Mouse (Mus musculus): ENCODE measurements around the gene Vps16.

Gene Vps16

GRCm38 (mm10) chr2:130424126-130424853 is at the start of gene Vps16, which contains the start of gene Pced1a:
Vps16 (plus strand) TSS chr2:130424339.
Pced1a (minus strand) TSS chr2:130424701.
- in situ Hi-C loops (cut with MboI), result no loop called here

- in situ Hi-C loops (cut with MboI), result no loop called here
These were observed 49.2 kb upstream of the Vps16 start for GRCm38 (mm10) chr2:130374951-130375350.

DNA sequence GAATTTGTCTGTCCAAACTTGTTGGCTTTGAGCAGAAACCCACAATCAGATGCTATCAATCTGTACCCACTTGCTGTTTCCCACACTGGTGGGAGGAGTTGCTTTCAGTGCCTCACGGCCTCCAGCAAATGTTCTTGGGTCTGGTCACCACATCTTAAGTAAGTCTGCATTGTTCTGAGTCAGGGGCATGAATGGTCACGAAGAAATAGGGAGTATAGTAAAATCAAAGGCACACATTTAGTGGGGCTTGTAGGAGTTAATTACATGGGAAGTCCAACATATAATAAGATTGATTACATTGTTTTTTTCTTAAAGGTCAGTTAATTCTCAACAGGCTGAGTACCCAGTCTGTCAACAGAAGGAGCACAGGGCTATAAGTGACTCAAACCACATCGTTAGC is 40.9 kb upstream of the Vps16 start:
- in situ Hi-C loops (cut with MboI), result no loop called here

DNA sequence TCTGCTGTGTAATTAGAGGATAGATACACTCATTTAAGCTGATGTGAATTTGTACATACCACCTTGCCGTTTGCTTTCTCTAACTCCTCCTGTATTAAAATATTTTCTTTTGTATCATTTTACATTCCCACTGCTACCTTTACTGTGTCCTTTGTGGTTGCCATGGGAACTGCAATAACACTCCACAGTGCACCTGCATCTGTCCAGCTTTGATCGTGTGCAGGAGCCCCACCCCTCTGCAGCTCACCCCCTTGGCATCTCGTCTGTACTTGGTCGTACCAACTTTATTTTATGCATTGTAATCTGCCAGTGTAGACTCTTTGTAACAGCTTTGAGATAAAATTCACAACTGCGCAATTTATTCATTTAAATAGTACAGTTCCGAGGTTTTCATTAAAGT is 40.2 kb upstream of the Vps16 start:
- in situ Hi-C loops (cut with MboI), result no loop called here

GRCm38 (mm10) chr2:130386212-130386611 is 37.9 kb upstream of the Vps16 start:
- in situ Hi-C loops (cut with MboI), result no loop called here

GRCm38 (mm10) chr2:130388796-130389195 is 35.3 kb upstream of the Vps16 start:
- in situ Hi-C loops (cut with MboI), result no loop called here

DNA sequence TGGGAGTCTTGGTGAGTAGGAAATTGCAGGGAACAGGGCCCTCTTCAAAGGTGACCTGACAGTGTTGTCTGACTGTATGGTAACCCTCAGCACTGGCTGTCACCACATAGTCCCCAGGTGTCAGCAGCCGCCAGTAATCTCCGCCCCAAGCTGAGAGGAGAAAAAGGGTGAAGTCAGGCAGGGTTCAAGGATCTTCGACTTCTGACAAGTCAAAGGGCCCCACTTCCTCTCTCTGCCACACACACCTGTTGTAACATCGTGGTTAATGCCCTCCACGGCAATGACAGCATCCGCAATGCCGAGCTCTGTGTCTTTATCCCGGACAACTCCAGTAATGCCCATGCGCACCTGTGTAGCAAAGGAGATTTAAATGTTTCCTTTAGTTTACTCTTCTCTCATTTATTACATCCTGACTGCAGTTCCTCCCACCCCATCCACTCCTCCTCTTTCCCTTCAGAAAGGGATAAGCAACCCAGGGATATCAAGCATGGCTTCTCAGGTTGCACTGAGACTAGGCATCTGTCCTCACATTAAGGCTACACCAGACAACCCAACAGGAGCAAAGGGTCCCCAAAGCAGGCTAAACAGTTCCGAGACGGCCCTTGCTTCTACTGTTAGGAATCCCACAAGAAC is 33.0 kb upstream of the Vps16 start:
- in situ Hi-C loops (cut with MboI), result no loop called here

DNA sequence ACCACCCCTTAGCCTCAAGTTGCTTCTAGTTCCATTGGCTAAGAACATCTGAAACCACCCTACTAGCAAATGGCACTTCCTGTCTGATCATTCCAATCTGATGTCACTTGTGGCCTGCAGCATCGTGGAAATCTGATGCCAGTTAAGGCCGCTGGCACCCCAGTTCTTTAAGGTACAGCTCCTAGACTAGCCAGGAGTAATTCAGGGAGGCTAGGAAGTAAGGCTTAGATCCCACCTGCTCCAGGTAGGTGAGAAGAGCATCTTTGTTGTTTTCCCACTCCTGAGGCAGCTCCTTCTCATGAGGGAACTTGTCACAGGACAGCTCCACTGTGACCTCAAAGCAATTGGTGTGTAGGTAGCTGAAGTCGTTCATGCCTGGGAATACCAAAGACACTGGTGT is 31.3 kb upstream of the Vps16 start:
- in situ Hi-C loops (cut with MboI), result no loop called here

GRCm38 (mm10) chr2:130395696-130396095 is 28.4 kb upstream of the Vps16 start:
- in situ Hi-C loops (cut with MboI), result no loop called here

DNA sequence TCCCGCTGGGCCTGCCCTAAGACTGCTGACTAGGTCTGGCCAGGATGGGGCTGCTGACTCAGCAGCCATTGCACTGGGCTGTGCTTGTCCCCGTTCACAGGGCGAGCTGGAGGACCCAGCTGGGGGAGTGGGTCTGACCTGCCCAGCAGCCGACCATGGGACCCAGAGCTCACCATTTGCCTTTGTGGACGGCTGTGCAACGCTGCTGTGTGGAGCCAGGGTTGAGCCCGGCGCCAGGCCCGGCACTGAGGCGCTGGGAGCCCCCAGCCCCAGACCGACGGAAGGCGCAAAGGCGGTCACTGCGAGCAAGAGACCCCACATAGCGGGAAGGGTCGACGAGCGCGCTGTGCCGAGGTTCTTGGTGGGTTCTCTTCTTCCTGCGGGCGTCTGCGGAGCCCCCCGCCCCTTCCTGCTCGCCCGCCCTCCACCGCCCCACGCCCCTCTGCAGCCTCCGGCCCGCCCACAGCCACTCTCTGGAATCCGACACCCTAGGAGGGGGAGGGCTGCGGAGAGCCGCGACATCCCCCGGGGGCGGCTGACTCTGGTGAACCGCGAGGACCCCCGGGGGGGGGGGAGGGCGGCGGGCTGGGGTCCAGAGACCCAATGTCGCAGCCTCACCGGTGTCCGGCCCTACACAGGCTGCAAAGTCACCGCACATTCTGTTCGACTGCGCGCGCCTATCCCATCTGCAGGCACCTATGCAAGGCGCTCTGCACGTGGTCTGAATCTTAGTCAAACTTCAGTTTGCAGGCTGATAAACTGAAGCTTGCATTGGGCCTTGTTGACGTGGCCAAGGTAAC is 26.8 kb upstream of the Vps16 start, which contains the start of gene Cpxm1:
Gene Cpxm1, minus strand, starts transcription at position 389 of the 800 bp plus-strand sequence.
- in situ Hi-C loops (cut with MboI), result no loop called here

DNA sequence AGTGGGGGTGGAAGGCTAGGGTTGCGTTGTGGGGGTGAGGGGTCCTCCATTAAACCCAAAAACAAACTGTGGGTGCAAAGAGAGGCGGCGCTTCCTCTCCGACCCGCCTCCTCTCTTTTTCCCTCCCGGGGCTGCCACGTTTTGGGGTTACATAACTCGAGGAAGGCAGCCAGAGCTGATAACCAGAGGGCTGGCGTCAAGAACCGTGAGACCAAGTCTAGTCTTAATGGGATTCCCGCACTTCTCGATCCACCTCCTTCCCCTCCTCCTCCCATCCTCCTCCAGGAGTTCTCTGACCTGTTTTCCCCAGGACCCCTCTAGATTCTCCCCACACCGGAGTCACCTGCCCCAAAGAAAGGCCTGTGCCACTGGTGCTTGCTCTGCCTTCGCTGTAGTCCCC is 26.0 kb upstream of the Vps16 start:
- in situ Hi-C loops (cut with MboI), result no loop called here

DNA sequence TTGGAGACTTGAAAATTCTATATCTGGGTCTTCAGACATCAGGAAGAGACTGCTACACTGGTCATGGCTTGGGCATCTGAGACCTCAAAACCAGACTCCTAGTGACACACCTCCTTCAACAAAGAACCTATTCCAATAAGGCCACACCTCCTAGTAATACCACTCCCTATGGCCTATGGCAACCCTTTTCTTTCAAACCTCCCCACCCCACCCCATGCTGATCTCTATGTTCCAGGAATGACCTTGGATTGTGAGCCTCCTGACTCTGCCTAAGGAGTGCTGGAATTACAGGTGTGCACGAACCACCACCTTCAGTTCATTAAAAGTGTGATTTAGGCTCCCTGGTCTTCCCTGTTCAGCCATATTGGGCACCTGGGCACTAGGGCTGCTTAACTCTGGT is 24.1 kb upstream of the Vps16 start:
- in situ Hi-C loops (cut with MboI), result no loop called here

DNA sequence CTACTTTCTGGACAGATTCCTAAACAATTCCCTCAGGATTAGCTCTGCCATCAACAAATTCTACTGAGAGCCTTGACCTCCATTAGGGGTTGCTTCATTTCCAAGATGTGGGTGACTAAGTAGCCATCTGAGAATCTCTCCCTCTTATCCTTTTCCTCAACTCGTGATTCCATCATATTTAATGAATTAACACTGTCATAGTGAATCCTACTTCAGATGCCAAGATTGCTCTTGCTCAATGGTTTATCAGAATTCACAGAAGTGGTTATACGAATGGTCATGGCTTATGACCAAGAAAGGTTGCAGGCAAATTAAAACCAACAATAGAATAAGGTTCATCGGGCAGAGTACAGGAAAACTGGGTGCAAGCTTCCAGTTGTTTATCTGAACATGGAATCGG is 22.2 kb upstream of the Vps16 start:
- in situ Hi-C loops (cut with MboI), result no loop called here

GRCm38 (mm10) chr2:130404939-130405338 is 19.2 kb upstream of the Vps16 start, which contains the start of the genes Gm28372 and 1700020A23Rik:
Gm28372 (plus strand) TSS chr2:130405239.
1700020A23Rik (plus strand) TSS chr2:130405259.
- in situ Hi-C loops (cut with MboI), result no loop called here

- in situ Hi-C loops (cut with MboI), result no loop called here
These were observed 18.0 kb upstream of the Vps16 start, which contains the start of gene Tmem239 for GRCm38 (mm10) chr2:130406178-130406577. Tmem239 (plus strand) TSS chr2:130406478.

- in situ Hi-C loops (cut with MboI), result no loop called here
These were observed 15.9 kb upstream of the Vps16 start for GRCm38 (mm10) chr2:130408194-130408593.

DNA sequence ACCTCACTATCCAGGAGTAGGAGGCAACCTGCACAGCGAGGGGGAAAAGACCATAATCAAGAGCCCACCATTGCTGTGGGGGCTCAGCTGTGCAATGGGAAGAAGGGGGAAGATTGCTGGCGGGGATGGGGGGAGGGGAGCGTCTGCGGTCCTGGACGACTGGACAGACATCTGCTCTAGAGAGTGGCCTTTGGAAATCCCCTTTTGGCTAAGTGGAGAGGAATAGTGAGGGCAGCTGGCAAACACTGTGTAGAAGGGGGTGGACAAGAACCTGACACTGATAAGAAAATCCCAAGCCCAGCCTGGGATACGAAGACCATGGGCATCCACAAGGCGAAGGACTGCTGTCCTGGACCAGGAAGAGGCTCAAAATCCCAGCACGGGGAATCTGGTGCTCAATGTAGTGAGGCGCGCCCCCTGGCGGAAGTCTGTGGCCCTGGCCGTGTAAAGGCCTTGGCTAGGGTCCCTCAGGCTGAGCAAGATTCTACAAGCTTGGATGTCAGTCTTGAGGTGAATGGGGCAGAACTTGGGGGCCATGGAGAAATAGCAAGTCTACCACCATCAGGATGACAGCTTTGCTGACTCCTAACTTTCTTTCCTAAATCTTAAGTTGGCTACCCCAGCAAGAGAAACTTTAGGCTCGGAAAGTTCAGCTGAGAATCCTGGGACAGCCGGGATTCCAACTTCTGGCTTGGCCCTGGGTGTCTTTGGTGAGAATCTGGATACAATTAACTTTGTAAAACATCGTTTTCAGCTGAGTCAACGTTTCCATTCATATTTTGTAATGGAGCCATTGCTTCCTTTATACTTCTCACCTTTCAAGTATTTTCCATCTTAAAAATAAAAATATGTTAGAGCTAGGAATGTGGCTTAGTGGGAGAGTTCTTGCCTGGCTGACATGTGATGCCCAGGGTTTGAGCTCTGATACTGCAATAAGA is 12.3 kb upstream of the Vps16 start:
- in situ Hi-C loops (cut with MboI), result loop anchor here (10.0 kb wide), 1 partner anchor 127 kb away; the partner anchor contains the start of gene Idh3b

GRCm38 (mm10) chr2:130412775-130413174 is 11.4 kb upstream of the Vps16 start:
- in situ Hi-C loops (cut with MboI), result loop anchor here (10.0 kb wide), 1 partner anchor 128 kb away; the partner anchor contains the start of gene Idh3b

DNA sequence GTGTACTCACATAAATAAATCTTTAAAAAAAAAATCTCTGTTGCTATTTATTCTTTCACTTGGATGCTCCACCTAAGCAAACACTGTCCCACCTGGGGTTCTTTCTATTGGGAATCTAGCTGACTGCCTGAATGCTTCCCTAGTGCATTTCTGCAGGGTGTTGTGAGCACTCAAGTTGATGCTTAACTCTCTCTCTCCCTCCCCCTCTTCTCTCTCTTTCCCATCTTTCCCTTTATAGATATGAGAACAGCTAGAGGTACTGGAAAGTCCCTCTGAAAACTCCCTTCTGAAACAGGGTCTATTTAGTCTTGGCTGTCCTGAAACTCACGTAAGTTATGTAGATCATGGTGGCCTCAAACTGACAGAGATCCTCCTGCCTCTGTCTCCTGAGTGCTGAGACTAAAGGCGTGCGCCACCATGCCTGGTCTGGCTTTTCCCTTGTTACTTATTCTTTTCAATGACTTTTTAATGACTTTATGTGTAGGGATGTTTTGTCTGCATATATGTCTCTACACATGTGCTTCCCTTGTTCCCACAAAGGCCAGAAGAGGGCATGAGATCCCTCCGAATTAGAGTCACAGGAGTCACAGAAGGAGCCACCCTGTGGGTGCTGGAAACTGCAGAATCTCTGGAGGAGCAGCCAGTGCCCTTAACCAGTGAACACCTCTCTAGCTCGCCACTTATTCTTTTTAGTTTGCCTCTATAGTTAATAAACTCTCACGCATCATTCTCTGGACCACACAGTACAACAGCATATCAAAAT is 9.9 kb upstream of the Vps16 start:
- in situ Hi-C loops (cut with MboI), result loop anchor here (10.0 kb wide), 1 partner anchor 129 kb away; the partner anchor contains the start of gene Idh3b

Data from mature B cell (primary cell).